Mouse (Mus musculus) G1E (cell line): ENCODE results near the gene Acadvl. TPM values are rescaled to one million over a fixed set of nuclear protein-coding genes. Genes with fewer than 3 reads are reported as not detected.
A peak's percentile ranks its signal among the peaks of the same experiment; 100 is the strongest.

Experiments
- ATAC-seq: 2 replicates; pipeline ENCODE4 v1.8.0; 2016; ENCODE audit warnings: mild to moderate bottlenecking; ENCODE audit not compliant: insufficient number of reproducible peaks, poor library complexity, low FRiP score, severe bottlenecking; ENCODE audit errors: extremely low read depth
- DNase-seq: peaks from one replicate; pipeline ENCODE4 v3.0.0; 2012; ENCODE audit warnings: low spot score
- H3K27me3 ChIP-seq: 2 replicates; pipeline ENCODE4 v1.6.1; 2012; ENCODE audit warnings: mild to moderate bottlenecking, low read length, inconsistent platforms; ENCODE audit not compliant: insufficient read depth
- H3K36me3 ChIP-seq: replicated peaks from 2 replicates; pipeline ENCODE3; 2012; ENCODE audit warnings: mild to moderate bottlenecking, inconsistent platforms
- H3K4me1 ChIP-seq: 2 replicates; pipeline ENCODE4 v1.6.1; 2012; ENCODE audit warnings: low read depth, low read length, inconsistent platforms, mixed read lengths; ENCODE audit not compliant: insufficient read depth
- H3K4me3 ChIP-seq: 2 replicates; pipeline ENCODE4 v1.5.1; 2012; ENCODE audit warnings: low read depth, mild to moderate bottlenecking, inconsistent platforms, low read length, moderate library complexity, mixed read lengths
- H3K9me3 ChIP-seq: replicated peaks from 2 replicates; pipeline ENCODE4 v1.6.1; 2012; ENCODE audit warnings: inconsistent platforms
- CTCF ChIP-seq: IDR thresholded peaks from 2 replicates; pipeline ENCODE4 v1.5.1; 2012; ENCODE audit warnings: low read depth, low read length, inconsistent platforms, mixed read lengths
- GATA1 ChIP-seq: IDR thresholded peaks from 2 replicates; pipeline ENCODE4 v1.6.1; 2012; ENCODE audit warnings: borderline replicate concordance, low read length, inconsistent platforms, mixed read lengths
- GATA2 ChIP-seq: IDR thresholded peaks from 2 replicates; pipeline ENCODE4 v1.6.1; 2012; ENCODE audit warnings: low read depth, low read length, inconsistent platforms, borderline replicate concordance
- POLR2AphosphoS5 ChIP-seq: IDR thresholded peaks from 2 replicates; pipeline ENCODE4 v1.6.1; 2012; ENCODE audit warnings: low read depth, low read length, inconsistent platforms; ENCODE audit not compliant: insufficient replicate concordance
- TAL1 ChIP-seq: conservative IDR thresholded peaks from 2 replicates; pipeline ENCODE4 v1.6.1; 2012; ENCODE audit warnings: low read depth, low read length, inconsistent platforms, mixed read lengths
- polyA plus RNA-seq: library from polyadenylated mRNA; stranded (reverse); fragments of >175 nt; gene quantifications from 2 replicates; pipeline ENCODE4 v1.2.3, GENCODE M21; 2012
- total RNA-seq, 2 experiments: library from RNA; stranded (forward) in 1 of 2; stranded (reverse) in 1 of 2; fragments of 200-1000 nt in 1 of 2; fragments of >200 nt in 1 of 2; fragmentation: Nextera tagmentation in 1 of 2; gene quantifications; 2 replicates each; pipeline ENCODE4 v1.2.3; 2014 to 2017

Gene Acadvl
- total and polyA plus RNA-seq, 3 experiments: 16.3 to 31.7 (median 16.3) TPM

- no peak overlapping the region for H3K4me3 ChIP-seq
- peaks cover 7% of the 10 kb centered on the region; the same call in 1 of the 2 replicates for H3K27me3 ChIP-seq
- no peak for ATAC-seq
- H3K9me3 ChIP-seq: peaks cover 15% of the 10 kb centered on the region
- DNase-seq: no peak
- H3K4me1 ChIP-seq: peaks cover 4% of the 10 kb centered on the region; the same call in 1 of the 2 replicates
- peaks cover 78% of the 10 kb centered on the region for H3K36me3 ChIP-seq
- no peak for TF ChIP-seq GATA1
- TF ChIP-seq POLR2AphosphoS5: no peak
- no peak for TF ChIP-seq TAL1
- TF ChIP-seq GATA2: no peak
- TF ChIP-seq CTCF: no peak
Observed at GRCm38 (mm10) chr11:69970222-69970621, 45.0 kb downstream of the Acadvl start.

GRCm38 (mm10) chr11:69968793-69969192 is 46.4 kb downstream of the Acadvl start:
- Histone ChIP-seq H3K4me1 (peaks cover 4% of the 10 kb centered on the region; the same call in 1 of the 2 replicates), H3K36me3 (peaks cover 63% of the 10 kb centered on the region), H3K4me3 (no peak overlapping the region), H3K9me3 (peaks cover 19% of the 10 kb centered on the region), H3K27me3 (peaks cover 15% of the 10 kb centered on the region)
- no peak for ATAC-seq
- no peak for DNase-seq
- TF ChIP-seq TAL1 (no peak), GATA2 (no peak), POLR2AphosphoS5 (no peak), CTCF (no peak), GATA1 (no peak)

DNA sequence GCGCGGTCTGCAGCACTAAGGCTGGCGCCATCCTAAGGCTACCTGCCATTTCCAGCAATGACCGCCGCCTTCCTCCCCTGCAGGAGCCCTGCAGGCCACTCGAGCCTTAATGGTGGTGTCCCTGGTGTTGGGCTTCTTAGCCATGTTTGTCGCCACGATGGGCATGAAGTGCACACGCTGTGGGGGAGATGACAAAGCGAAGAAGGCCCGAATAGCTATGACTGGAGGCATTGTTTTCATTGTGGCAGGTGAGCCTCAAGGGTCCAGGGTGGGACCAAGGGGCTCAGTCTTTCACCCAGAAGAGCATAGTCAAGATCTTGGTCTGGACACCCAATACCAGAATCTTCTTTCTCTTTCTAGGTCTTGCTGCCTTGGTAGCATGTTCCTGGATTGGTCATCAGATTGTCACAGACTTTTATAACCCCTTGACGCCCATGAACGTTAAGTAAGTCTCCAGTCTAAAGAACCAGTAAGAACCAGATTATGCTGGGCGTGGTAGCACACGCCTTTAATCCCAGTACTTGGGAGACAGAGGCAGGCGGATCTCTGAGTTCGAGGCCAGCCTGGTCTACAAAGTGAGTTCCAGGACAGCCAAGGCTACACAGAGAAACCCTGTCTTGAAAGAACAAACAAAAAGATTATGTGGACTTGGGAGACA is 48.2 kb downstream of the Acadvl start:
- peaks cover 9% of the 10 kb centered on the region for H3K4me1 ChIP-seq
- DNase-seq: no peak
- TF ChIP-seq CTCF (no peak), POLR2AphosphoS5 (no peak), GATA2 (no peak), TAL1 (no peak), GATA1 (no peak)
- peak overlapping the region; percentile 46 for H3K4me3 ChIP-seq
- H3K9me3 ChIP-seq: peaks cover 19% of the 10 kb centered on the region
- H3K27me3 ChIP-seq: peaks cover 21% of the 10 kb centered on the region
- no peak for ATAC-seq
- H3K36me3 ChIP-seq: peaks cover 45% of the 10 kb centered on the region

DNA sequence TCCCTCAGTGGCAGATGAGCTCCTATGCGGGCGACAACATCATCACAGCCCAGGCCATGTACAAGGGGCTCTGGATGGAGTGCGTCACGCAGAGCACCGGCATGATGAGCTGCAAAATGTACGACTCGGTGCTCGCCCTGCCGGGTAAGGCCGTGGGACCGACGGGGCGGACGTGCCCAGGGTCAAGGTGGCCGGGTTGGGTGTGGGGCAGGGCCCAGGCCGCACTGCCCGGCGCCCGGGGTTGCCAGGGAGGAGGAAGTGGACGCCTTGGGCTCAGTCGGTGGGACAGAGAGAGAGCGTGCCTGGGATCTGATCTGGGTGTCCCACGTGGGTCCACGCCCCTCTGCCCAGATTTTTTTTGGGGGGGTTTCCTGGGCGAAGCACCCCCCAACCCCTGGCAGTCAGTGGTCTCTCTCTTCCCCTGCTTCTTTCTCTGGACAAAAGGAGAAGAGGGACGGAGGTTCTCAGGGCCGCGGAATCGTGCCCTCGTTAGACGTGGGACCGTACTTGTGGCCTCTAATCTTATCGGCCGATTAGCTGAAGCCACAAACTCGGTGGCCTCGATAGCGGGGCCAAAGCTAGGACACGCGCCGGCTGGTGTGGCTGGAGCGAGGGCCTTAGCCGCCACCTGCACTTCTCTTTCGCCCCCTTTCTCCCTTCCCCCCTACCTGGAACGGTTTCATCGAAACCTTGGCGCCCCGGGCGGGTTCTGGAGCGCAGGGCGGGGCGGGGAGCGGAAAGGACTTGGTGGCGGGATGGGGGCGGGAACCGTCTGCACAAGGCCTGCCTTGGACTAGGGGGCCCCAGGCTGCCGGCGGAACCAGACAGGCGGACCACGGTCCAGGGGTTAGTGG is 49.0 kb downstream of the Acadvl start:
- H3K4me3 ChIP-seq: peak overlapping the region; percentile 46
- TF ChIP-seq GATA1 (no peak), POLR2AphosphoS5 (no peak), TAL1 (no peak), CTCF (no peak), GATA2 (no peak)
- DNase-seq: no peak
- peaks cover 14% of the 10 kb centered on the region for H3K4me1 ChIP-seq
- H3K9me3 ChIP-seq: peaks cover 19% of the 10 kb centered on the region
- ATAC-seq: no peak
- H3K27me3 ChIP-seq: peaks cover 26% of the 10 kb centered on the region
- peaks cover 38% of the 10 kb centered on the region for H3K36me3 ChIP-seq

DNA sequence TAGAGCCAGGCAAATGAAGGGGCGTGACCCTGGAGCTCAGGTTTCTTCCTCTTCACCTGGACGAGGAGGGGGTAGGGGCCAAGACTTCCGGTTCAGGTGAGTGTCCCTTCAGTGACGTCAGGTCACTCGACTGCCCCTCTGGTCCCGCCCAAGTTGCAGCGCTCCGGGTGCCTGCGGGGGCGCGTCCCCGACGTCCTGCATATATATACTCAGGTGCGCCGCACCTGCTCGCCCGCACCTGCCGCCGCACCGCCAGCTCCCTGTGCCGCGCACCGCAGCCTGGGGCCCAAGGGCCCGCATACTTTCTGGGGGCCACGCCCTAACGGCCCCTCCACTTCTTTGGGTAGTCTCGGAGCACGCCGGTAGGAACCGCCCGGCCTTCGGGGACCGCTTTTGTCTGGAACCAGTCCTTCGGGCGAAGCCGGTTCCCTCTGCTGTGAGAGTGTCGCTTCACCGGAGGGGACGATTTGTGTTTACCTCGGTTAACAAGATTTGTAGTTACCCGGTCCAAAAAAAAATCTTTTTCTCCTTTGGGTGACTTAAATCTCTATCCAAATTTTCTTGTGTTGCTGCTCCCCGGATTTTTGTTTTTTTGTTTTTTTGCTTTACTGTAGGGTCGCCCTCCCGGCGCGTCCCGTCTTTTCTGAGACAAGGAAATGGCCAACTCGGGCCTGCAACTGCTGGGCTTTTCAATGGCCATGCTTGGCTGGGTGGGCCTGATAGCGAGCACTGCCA is 49.8 kb downstream of the Acadvl start:
- Histone ChIP-seq H3K4me1 (peaks cover 19% of the 10 kb centered on the region), H3K27me3 (peaks cover 28% of the 10 kb centered on the region), H3K4me3 (no peak overlapping the region), H3K36me3 (peaks cover 31% of the 10 kb centered on the region), H3K9me3 (peaks cover 19% of the 10 kb centered on the region)
- DNase-seq (no peak), ATAC-seq (no peak)
- no peak for TF ChIP-seq TAL1
- no peak for TF ChIP-seq POLR2AphosphoS5
- TF ChIP-seq CTCF: no peak
- TF ChIP-seq GATA2: no peak
- no peak for TF ChIP-seq GATA1
